Comparison of ENCODE assay signal across 14 mouse cellular contexts in the genomic region with DNA sequence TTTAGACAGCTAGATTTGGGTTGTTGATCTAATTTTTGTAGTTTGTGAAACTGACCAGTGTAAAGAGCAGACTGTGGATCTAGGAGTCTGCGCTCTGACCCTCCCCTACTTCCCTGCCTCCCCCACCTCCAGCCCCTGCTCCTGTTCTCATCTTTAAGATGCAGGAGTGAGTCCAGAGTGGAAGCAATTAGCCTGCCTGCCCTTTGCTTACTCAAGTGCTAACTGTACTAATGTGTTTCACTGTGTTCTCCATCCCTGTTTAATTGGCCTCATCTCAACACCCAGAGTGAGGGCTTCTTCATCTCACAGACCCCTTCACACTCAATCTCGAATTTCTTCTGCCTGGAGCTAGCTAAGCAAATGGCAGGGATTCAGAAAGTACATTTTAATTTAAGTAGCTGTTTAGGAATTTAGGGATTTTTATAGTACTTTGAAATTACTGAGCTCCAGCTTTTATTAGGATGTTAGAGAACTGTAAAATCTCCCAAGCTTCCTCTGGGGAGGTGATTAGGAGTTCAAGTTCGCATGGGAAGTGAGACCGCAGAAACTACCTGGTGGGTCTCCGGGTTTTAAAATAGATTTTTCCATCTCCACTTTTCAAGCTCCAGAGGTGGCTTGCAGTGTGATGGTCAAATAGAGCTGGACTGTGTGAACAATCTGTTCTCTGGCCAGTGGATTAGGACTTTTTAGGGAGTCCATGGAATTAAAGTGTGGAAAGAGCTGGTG. TPM values are rescaled to one million over a fixed set of nuclear protein-coding genes. Genes with fewer than 3 reads are reported as not detected.
DNase-seq lines count a peak whose midpoint lies in the region; ATAC-seq lines count a peak whose summit lies in the region.
"Had no signal": no experiment of that assay in that cellular context is flagged by ENCODE, and none has a peak within 500 bp of the region (broad histone marks: within the 10 kb centered on the region; RNA-seq: fewer than 3 reads in every experiment).

No protein-coding gene starts in this region.

- ATAC-seq in heart, embryonic 13.5 days (ENCODE audit: extremely low read depth, insufficient number of reproducible peaks, low FRiP score, low TSS enrichment), result no peak
- ATAC-seq in heart, embryonic 12.5 days (ENCODE audit: insufficient number of reproducible peaks, low FRiP score), result no peak
- peak; percentile 63 for ATAC-seq in limb, embryonic 11.5 days (ENCODE audit: insufficient number of reproducible peaks, low FRiP score, low TSS enrichment, low read depth)
- peak; percentile 5; the same call in 1 of the 2 replicates for ATAC-seq in stomach, embryonic 14.5 days (ENCODE audit: insufficient number of reproducible peaks, insufficient read depth, low FRiP score, low read depth)
- ATAC-seq: hindbrain, postnatal 0 days had no signal

- no peaks in the 10 kb centered on the region for H3K27me3 ChIP-seq in heart, embryonic 13.5 days (replicated peaks)
- H3K27me3 ChIP-seq in heart, embryonic 12.5 days (replicated peaks), result no peaks in the 10 kb centered on the region
- H3K27me3 ChIP-seq in limb, embryonic 11.5 days (ENCODE audit: control insufficient read depth, insufficient read depth, low read length), result no peaks in the 10 kb centered on the region
- H3K27me3 ChIP-seq in limb, embryonic 10.5 days (ENCODE audit: low read depth, poor library complexity, severe bottlenecking), result no peaks in the 10 kb centered on the region
- H3K27me3 ChIP-seq in stomach, embryonic 14.5 days (ENCODE audit: control insufficient read depth, insufficient read depth, low read length), result no peaks in the 10 kb centered on the region

- H3K9me3 ChIP-seq in heart, embryonic 13.5 days, result no peaks in the 10 kb centered on the region
- H3K9me3 ChIP-seq in heart, embryonic 12.5 days (replicated peaks), result no peaks in the 10 kb centered on the region
- H3K9me3 ChIP-seq in limb, embryonic 11.5 days (ENCODE audit: control insufficient read depth, low read length), result no peaks in the 10 kb centered on the region
- no peaks in the 10 kb centered on the region for H3K9me3 ChIP-seq in limb, embryonic 10.5 days (replicated peaks)
- no peaks in the 10 kb centered on the region for H3K9me3 ChIP-seq in stomach, embryonic 14.5 days (ENCODE audit: control insufficient read depth, low read depth, low read length)

- peak overlapping the region; percentile 5; the same call in 1 of the 2 replicates for H3K27ac ChIP-seq in heart, embryonic 13.5 days (replicated peaks)
- no peak overlapping the region for H3K27ac ChIP-seq in heart, embryonic 12.5 days (ENCODE audit: poor library complexity, severe bottlenecking)
- H3K27ac ChIP-seq in limb, embryonic 11.5 days (replicated peaks; ENCODE audit: low read depth, low read length), result no peak overlapping the region
- no peak overlapping the region for H3K27ac ChIP-seq in limb, embryonic 10.5 days
- peak overlapping the region; percentile 28; the same call in 1 of the 2 replicates for H3K27ac ChIP-seq in stomach, embryonic 14.5 days (ENCODE audit: low read length)
- H3K27ac ChIP-seq: hindbrain, postnatal 0 days had no signal

- no peaks in the 10 kb centered on the region for H3K4me1 ChIP-seq in heart, embryonic 13.5 days
- H3K4me1 ChIP-seq in heart, embryonic 12.5 days (replicated peaks), result no peaks in the 10 kb centered on the region
- no peaks in the 10 kb centered on the region; the same call in 1 of the 2 replicates for H3K4me1 ChIP-seq in limb, embryonic 11.5 days (ENCODE audit: control insufficient read depth, insufficient read depth, low read length)
- H3K4me1 ChIP-seq in limb, embryonic 10.5 days, result peaks cover 13% of the 10 kb centered on the region
- H3K4me1 ChIP-seq in stomach, embryonic 14.5 days (ENCODE audit: control insufficient read depth, insufficient read depth, low read length), result no peaks in the 10 kb centered on the region

- no peak overlapping the region for H3K4me2 ChIP-seq in heart, embryonic 13.5 days
- no peak overlapping the region for H3K4me2 ChIP-seq in heart, embryonic 12.5 days
- no peak overlapping the region for H3K4me2 ChIP-seq in limb, embryonic 11.5 days (ENCODE audit: low read depth, severe bottlenecking)
- H3K4me2 ChIP-seq in stomach, embryonic 14.5 days (replicated peaks; ENCODE audit: low read depth, low read length), result no peak overlapping the region
- H3K4me2 ChIP-seq: midbrain, embryonic 11.5 days had no signal

- peak; percentile 37 for DNase-seq in limb, embryonic 11.5 days (ENCODE audit: low spot score)
- no peak for DNase-seq in limb, embryonic 10.5 days (ENCODE audit: low spot score)
- DNase-seq in forelimb bud, embryonic 11.5 days (ENCODE audit: low read depth, low spot score), result peak; percentile 60
- no peak for DNase-seq in ovary, adult 18-20 months (ENCODE audit: low spot score)
- DNase-seq: layer of hippocampus, postnatal 36 days had no signal

- H3K36me3 ChIP-seq in heart, embryonic 13.5 days, result no peaks in the 10 kb centered on the region
- H3K36me3 ChIP-seq in heart, embryonic 12.5 days, result no peaks in the 10 kb centered on the region
- H3K36me3 ChIP-seq in limb, embryonic 11.5 days (ENCODE audit: control insufficient read depth, insufficient read depth, low read length), result no peaks in the 10 kb centered on the region
- no peaks in the 10 kb centered on the region for H3K36me3 ChIP-seq in limb, embryonic 10.5 days
- no peaks in the 10 kb centered on the region for H3K36me3 ChIP-seq in stomach, embryonic 14.5 days (ENCODE audit: control insufficient read depth, insufficient read depth, low read length)

- WGBS in heart, embryonic 13.5 days, result 66% methylated on average over 5 of the region's 5 CpGs
- 70% methylated on average over 5 of the region's 5 CpGs for WGBS in heart, embryonic 12.5 days
- 33% methylated on average over 5 of the region's 5 CpGs for WGBS in limb, embryonic 11.5 days
- WGBS in limb, embryonic 10.5 days, result 66% methylated on average over 5 of the region's 5 CpGs
- WGBS in stomach, embryonic 14.5 days, result 73% methylated on average over 5 of the region's 5 CpGs

- H3K4me3 ChIP-seq in heart, embryonic 13.5 days, result no peak overlapping the region
- H3K4me3 ChIP-seq in heart, embryonic 12.5 days, result no peak overlapping the region
- H3K4me3 ChIP-seq in limb, embryonic 11.5 days (ENCODE audit: low read depth, low read length), result no peak overlapping the region
- H3K4me3 ChIP-seq in limb, embryonic 10.5 days, result no peak overlapping the region
- H3K4me3 ChIP-seq in stomach, embryonic 14.5 days (ENCODE audit: low read depth, low read length), result no peak overlapping the region
- H3K4me3 ChIP-seq: myocyte had no signal

- no peak overlapping the region for H3K9ac ChIP-seq in heart, embryonic 13.5 days
- H3K9ac ChIP-seq in heart, embryonic 12.5 days, result no peak overlapping the region
- H3K9ac ChIP-seq in limb, embryonic 11.5 days (ENCODE audit: low read length), result no peak overlapping the region
- H3K9ac ChIP-seq in stomach, embryonic 14.5 days (replicated peaks; ENCODE audit: low read depth, low read length), result no peak overlapping the region

RNA-seq across cellular contexts. Expression of gene Fmo6, which starts 0.8 kb away (rescaled TPM):
- not detected in 2 replicates for polyA plus RNA-seq in heart, embryonic 13.5 days (2015; fragmentation: Nextera tagmentation; extraction: Ambion mirVana)
- polyA plus RNA-seq in heart, embryonic 12.5 days (2016; fragmentation: Nextera tagmentation; extraction: Ambion mirVana), result not detected in 2 replicates
- polyA plus RNA-seq in limb, embryonic 11.5 days (2014; fragmentation: Nextera tagmentation; extraction: Ambion mirVana), result 0.10 TPM in 1 of 2 replicates, not detected in the other
- polyA plus RNA-seq in limb, embryonic 10.5 days (2016; fragmentation: Nextera tagmentation; extraction: Ambion mirVana), result not detected in 2 replicates
- polyA plus RNA-seq in stomach, embryonic 14.5 days (2014; fragmentation: Nextera tagmentation; extraction: Ambion mirVana), result 0.13 and 0.16 TPM in 2 replicates
- polyA plus RNA-seq: heart, embryonic 14.5 days; hindbrain, postnatal 0 days; large intestine, adult 2 months; midbrain, embryonic 11.5 days; myocyte; small intestine, adult 2 months had no signal

RNA-seq across cellular contexts. Expression of gene Fmo2, which starts 39.6 kb away (rescaled TPM):
- polyA plus RNA-seq in heart, embryonic 13.5 days (2015; fragmentation: Nextera tagmentation; extraction: Ambion mirVana), result 2.8 and 3.6 TPM in 2 replicates
- polyA plus RNA-seq in heart, embryonic 12.5 days (2016; fragmentation: Nextera tagmentation; extraction: Ambion mirVana), result 1.4 and 1.6 TPM in 2 replicates
- 1.6 and 2.2 TPM in 2 replicates for polyA plus RNA-seq in limb, embryonic 11.5 days (2014; fragmentation: Nextera tagmentation; extraction: Ambion mirVana)
- 0.08 TPM in 1 of 2 replicates, not detected in the other for polyA plus RNA-seq in limb, embryonic 10.5 days (2016; fragmentation: Nextera tagmentation; extraction: Ambion mirVana)
- 1.4 and 2.6 TPM in 2 replicates for polyA plus RNA-seq in stomach, embryonic 14.5 days (2014; fragmentation: Nextera tagmentation; extraction: Ambion mirVana)
- polyA plus RNA-seq: midbrain, embryonic 11.5 days; myocyte had no signal

RNA-seq across cellular contexts. Expression of gene Fmo3, which starts 46.2 kb away (rescaled TPM):
- 0.11 TPM in 1 of 2 replicates, not detected in the other for polyA plus RNA-seq in heart, embryonic 13.5 days (2015; fragmentation: Nextera tagmentation; extraction: Ambion mirVana)
- not detected in 2 replicates for polyA plus RNA-seq in heart, embryonic 12.5 days (2016; fragmentation: Nextera tagmentation; extraction: Ambion mirVana)
- polyA plus RNA-seq in limb, embryonic 11.5 days (2014; fragmentation: Nextera tagmentation; extraction: Ambion mirVana), result not detected in 2 replicates
- not detected in 2 replicates for polyA plus RNA-seq in limb, embryonic 10.5 days (2016; fragmentation: Nextera tagmentation; extraction: Ambion mirVana)
- 0.13 and 0.16 TPM in 2 replicates for polyA plus RNA-seq in stomach, embryonic 14.5 days (2014; fragmentation: Nextera tagmentation; extraction: Ambion mirVana)
- polyA plus RNA-seq: heart, embryonic 14.5 days; hindbrain, postnatal 0 days; large intestine, adult 2 months; midbrain, embryonic 11.5 days; myocyte; small intestine, adult 2 months had no signal

Comparison
In these comparisons a context has a peak if more than half of its experiments do, and no peak if none do; other contexts are left out.
1. H3K27ac ChIP-seq: peak in heart, embryonic 13.5 days (single experiment) and stomach, embryonic 14.5 days (single experiment); none in heart, embryonic 12.5 days (single experiment), limb, embryonic 11.5 days (single experiment) and limb, embryonic 10.5 days (single experiment).
2. DNase-seq: peak in limb, embryonic 11.5 days (single experiment) and forelimb bud, embryonic 11.5 days (single experiment); none in limb, embryonic 10.5 days (single experiment) and ovary, adult 18-20 months (single experiment).
3. ATAC-seq: peak in limb, embryonic 11.5 days (single experiment) and stomach, embryonic 14.5 days (single experiment); none in heart, embryonic 13.5 days (single experiment) and heart, embryonic 12.5 days (single experiment).